Mouse (Mus musculus) bone marrow macrophage, adult 2 months (primary cell): Measurements from ENCODE around the gene Slc45a2.

Experiments
- CTCF ChIP-seq: IDR thresholded peaks from 2 replicates; pipeline ENCODE4 v1.5.1; 2012; ENCODE audit warnings: low read depth, mild to moderate bottlenecking, low read length, moderate library complexity
- POLR2A ChIP-seq: IDR thresholded peaks from 2 replicates; pipeline ENCODE4 v1.6.1; 2012; ENCODE audit warnings: mild to moderate bottlenecking, low read depth, low read length, borderline replicate concordance

DNA sequence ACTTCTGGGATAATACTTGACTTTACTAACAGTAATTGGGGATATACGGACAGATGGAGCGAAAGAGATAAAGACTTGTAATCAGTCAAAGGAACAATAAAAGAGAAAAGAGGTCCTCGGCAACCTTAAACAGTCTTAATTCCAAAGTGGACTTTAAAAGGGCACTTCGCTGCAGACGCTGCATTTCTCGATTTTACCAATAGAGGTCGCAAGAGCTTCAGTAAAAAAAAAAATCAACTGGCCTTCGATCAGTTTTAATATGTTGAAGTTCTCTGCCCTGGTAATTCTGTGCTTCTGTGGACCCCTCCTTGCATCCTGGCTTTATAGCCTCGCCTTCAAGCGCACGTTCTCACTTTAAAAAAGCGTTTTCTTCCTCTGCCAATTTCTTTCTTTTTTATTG lies 38.0 kb downstream of the Slc45a2 start:
- TF ChIP-seq CTCF (0 out of 2 replicates have a peak, but pooled peaks have one; percentile 15), POLR2A (no peak)
